Mouse (Mus musculus) gastrocnemius, postnatal 25 days (tissue): ENCODE results near the gene Ston2. TPM values are rescaled to one million over a fixed set of nuclear protein-coding genes. Genes with fewer than 3 reads are reported as not detected.

Experiments used
- DNase-seq: peaks from one replicate; pipeline ENCODE4 v3.0.0; 2022
- total RNA-seq, 2 experiments: library from RNA; stranded (reverse); gene quantifications; 1 replicate in 1 of 2; 2 replicates in 1 of 2; pipeline ENCODE4 v1.2.3; 2021

Ston2 gene
- total RNA-seq, 2 experiments from 2014 or later: 37.9 to 46.2 TPM

DNA sequence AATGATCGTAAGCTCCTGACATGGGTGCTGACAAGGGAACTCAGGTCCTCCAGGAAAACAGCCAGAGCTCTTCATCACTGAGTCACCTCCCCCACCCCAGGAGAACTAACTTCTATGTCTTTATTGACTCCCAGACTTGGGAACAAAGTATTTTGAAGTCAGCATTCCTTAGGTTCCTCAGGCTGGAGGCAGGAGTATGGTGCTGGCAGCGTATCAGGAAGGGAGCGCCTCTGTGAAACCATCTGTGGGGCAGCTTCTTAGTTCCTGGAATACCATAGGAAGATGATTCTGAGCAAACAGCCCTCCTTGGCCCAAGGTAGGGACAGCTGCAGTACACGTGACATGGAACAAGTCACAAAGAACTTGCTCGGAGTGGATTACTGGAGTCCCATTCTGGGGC lies 84.7 kb downstream of the Ston2 start:
- DNase-seq: no peak

- no peak for DNase-seq
Observed at GRCm38 (mm10) chr12:91702829-91703228, 85.4 kb downstream of the Ston2 start.

DNA sequence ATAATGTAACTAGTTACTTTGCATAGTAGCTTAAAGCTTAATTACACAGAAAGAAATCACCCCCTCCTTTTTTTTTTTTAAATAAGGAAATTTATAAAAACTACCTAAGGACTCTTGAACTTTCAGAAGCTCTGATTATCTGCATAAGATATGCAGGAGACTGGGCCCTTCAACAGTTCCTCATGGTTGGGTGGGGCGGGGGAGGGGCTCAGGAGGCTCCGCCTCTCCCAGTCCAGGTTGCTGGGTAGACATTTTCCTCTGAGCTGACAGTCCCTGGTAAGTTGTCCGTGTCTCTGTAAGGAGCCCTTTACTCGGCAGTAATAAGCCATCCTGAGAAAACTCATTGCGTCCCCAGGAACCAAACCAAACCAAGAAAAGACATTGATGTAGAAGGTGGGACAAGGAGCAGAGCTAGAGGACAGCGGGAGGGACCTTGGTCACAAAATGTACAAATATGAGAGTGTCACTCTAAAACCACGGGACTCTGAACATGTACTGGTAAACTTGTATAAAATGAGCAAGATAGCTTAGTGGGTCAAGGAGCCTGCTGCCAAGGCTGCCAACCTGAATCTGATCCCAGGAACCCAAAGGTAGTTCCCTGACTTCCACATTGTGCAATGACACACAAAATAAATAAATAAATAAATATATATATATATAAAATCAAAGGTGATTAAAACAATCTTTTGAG lies 88.6 kb downstream of the Ston2 start:
- DNase-seq: no peak

GRCm38 (mm10) chr12:91696231-91696630 lies 92.0 kb downstream of the Ston2 start:
- DNase-seq: no peak

DNA sequence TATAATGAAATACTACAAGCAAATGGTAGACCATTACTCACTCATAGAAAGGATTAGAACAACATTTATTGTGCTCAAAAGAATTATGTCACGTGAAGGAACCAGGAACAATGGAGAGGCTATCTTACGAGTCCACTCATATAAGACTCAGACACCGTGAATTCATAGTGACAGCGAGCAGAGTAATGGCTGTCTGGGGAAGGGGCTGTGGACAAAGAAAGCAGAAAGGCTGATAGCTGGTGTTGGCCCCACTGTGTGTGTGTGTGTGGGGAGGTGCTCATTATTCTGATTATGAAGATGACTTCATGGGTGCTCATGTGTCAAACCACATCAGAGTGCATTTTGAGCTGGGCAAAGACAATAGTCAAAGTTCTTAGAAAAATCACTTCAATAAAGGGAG lies 92.4 kb downstream of the Ston2 start:
- no peak for DNase-seq

DNA sequence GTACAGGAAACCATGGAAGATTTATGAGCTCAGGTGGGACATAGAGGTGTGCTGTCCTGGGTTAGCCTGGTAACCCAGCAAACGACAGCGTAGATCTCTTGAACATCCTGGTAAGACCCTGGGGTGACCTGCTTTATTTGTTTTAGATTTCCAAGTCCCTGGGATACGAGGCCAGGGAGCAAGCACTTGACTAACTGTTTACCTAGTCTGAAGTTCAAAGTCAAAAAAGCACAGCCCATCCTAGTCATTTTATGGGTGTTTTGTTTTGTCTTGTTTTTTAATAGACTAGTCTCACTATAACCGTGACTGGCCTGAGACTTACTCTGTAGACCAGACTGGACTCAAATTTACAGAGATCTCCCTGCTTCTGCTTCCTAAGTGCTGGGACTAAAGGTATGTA lies 93.4 kb downstream of the Ston2 start:
- no peak for DNase-seq

DNA sequence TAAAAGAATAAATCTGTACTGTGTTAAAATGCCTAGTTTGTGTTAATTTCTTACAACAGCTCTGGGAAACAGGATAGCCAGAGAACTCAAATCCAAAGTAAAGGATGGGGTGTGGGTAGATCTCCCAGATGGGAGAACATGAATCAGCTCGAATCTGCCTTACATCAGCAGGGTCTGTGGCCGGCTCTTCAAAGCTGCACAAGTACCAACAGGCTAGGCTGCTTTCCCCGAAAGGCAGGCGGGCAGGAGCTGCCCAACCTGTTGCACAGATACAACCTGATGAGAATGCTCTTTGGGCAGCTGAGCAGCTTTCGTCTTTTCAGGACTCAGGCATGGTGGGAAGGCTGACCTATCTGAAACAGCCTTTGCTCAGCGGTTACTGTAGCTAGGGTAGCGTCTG lies 94.6 kb downstream of the Ston2 start:
- DNase-seq: no peak

- DNase-seq: no peak
Observed at GRCm38 (mm10) chr12:91692991-91693390, 95.2 kb downstream of the Ston2 start.

GRCm38 (mm10) chr12:91685674-91686290 lies 102.4 kb downstream of the Ston2 start:
- no peak for DNase-seq

DNA sequence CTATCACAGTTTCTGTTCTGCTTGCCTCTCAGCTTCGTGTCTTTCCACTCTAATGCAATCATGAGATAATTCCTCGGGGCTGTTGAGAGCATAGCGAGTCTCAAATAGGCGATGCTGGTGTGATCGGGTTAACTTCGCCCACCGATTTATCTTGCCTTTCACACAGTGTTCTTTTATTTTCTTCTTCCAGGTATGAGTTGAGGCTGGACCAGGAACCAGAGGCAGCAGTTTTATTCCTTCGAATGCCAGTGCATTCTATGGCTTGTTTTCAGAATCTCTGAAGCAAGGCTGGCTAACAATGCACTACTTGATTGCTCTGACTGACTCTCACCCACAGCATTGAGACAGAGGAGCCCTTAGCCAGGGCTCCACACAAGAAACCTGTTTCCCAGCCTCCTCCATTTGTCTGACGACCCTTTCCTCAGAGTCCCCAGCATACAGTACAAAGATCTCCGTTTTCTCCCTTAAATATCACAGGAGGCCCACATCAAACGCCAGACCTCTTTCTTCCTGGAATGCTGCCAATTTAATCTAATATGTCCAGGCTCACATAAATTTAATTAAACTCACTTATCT lies 103.3 kb downstream of the Ston2 start:
- DNase-seq: no peak

GRCm38 (mm10) chr12:91684101-91684839 lies 103.9 kb downstream of the Ston2 start:
- no peak for DNase-seq

GRCm38 (mm10) chr12:91683549-91684100 lies 104.6 kb downstream of the Ston2 start:
- no peak for DNase-seq

DNA sequence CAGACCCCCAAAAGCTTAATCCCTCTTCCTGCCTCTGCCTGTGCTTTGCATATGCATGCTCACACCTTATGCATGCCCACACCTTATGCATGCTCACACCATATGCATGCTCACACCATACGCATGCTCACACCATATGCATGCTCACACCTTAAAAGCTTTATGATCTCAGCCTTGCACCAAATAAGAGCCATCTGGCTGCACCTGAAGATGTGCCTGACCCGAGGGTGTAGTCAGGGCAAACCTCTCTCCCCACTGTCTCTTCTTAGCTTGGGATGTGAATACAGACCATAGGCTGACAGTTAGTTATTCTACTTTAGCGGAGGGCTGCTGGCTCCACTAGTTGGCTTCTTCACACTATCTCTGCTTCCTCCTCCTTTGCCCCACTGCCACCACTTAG lies 105.1 kb downstream of the Ston2 start:
- no peak for DNase-seq

DNA sequence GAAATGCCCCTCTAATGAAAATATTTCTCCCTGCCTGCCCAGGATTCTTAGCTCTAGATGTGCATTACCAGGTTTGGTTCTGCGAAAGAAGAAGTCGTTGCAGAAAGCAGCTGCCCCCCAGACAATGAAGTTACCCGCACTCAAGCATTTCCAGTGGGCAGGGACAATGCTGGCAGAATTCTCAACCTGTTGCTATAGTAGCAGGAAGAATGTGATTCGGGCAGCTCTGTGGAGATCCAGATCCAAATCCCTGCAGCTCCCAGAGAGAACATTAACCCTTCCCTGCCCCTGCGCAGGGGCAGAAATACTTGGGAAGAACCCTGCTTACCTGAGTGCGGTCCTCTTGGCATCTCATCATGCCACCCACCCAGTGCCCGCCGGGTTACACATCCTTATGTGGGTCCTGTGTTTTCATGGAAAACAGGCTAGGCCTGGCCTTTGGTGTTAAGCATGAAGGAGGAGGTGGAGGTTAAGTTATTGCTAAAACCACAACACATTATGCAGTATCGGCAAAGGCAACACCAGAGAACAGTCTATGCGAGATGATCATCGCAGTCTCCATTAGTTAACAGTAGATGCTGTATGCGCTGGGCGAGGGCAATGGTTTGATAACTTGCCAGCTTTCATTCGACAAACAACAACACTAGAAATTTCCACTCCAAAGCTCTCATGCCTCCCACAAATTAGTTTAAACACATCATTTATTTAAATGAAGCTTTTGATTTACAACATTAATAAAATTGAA lies 108.7 kb downstream of the Ston2 start:
- no peak for DNase-seq

DNA sequence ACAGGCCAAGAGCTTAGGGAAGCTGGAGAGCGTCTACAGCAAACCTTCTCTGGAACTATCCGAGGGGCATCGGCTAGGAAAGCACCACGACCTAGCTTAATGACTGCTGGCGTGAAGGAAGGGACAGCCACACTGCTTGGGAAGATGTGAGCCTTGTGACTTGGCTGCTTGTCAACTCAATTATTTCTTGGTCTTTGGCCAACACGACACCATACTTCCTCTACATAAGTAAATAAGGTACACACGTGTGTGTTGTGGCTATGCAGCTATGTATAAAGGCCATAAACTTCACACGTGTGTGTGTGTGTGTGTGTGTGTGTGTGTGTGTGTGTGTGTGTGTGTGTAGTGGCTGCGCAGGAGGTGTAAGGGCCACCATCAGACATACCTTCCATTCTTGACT lies 112.2 kb downstream of the Ston2 start:
- no peak for DNase-seq

DNA sequence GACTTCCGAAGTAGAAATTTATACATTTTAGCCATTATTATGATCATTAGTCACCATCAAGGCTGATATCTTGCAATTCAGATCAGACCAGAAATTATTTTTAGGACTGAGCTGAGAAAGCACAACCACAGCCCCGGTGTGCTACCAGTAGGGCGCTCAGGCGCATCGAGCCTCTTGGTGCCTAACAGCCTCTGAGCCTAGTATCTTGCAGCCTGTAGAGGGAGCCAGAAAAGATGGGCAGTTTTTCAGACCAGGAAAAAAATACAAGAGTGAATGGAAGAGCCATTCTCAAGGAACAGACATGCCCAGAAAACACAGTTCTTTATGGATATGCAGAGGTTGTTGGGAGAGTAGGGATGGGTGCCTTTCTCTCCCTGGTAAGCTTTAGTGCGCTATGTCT lies 115.0 kb downstream of the Ston2 start:
- DNase-seq: no peak

GRCm38 (mm10) chr12:91672528-91672927 lies 115.7 kb downstream of the Ston2 start:
- no peak for DNase-seq

DNA sequence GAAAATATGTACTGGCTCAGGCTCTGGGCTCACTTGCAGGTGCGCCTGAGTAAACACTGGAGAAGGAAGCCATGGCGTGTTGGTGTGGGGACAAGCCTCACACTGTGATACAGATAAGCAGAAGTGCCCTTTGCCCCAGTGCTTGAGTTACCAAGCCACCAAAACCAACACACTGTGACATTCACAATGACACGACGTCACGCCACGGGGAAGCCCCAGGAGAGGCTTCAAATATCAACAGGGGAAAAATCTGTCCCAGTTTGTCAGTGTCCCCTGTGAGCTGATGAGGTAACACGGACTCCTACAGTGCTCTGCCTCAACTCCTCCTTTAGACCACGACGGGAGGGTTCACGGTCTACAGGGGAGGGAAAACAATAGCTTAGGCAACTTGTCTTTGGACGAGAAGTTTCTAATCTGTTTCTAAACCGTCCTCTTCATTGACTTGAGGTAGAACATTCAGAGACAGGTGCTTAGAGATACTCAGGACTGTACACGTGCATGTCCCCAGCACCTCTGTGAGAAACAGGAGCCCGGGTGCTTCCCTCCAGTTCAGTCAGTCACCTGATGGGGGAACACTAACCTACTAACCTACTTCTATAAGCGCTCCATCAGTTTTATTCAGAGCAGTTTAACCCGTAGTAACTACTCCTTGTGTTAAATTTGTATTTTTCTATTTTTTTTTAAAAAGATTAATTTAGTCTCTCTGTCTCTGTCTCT lies 119.5 kb downstream of the Ston2 start:
- DNase-seq: no peak

DNA sequence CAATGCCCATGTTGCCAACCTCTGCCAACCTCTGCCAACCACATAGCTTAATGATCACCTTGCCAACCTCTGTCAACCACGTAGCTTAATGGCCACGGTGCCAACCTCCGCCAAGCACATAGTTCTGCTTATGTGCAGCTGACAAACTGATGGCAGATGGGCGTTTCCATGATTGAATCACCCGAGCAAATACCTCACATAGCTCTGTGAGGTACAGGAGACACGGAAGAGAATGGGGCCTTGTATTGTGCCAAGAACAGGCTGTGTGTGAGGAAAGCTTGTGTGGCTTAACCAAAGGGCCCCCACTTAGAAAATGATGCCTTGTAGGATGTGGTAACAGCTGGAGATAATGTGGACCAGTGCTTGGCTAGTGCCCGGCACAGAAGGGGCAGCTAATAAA lies 120.4 kb downstream of the Ston2 start:
- no peak for DNase-seq

DNA sequence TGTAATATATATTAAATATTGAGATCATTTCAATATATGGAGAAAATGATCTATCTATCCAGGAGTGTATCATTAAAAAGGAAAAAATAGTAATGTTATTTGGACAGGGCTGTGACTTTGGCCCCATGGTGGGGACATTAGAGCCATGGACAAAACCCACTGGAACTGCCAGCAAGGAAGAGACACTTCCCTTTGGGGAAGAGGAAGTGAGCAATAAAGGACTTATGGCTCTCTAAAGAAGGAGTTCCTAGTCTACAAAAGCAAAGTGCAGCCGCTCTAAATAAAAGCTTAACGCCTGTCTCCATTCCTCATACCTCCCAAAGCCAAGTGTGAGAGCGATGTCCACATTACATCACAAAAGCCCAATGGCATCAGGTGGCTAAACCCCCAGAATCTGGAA lies 121.6 kb downstream of the Ston2 start:
- DNase-seq: no peak

DNA sequence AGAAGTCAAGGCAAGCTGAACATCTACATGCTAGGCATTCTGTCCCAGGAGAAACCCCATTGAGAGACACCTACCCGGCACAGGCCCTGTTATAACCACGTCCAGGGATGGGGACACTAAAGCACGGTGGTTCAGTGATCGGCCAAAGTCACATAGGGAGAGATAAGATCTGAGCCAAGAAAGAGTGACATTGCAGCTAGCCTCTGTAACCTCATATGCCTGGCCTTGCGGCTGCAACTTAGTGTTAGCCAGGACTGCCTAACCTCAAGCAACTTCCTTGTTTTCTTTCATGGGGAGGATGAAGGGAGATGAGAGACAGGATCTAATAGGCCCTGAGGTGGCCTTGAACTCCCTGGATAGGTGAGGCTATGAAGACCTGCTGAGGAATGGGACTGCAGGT lies 122.8 kb downstream of the Ston2 start:
- DNase-seq: no peak
